Mouse (Mus musculus) liver, embryonic 14.5 days (tissue): ENCODE results near the gene Itih4. TPM values are rescaled to one million over a fixed set of nuclear protein-coding genes. Genes with fewer than 3 reads are reported as not detected.

Experiments
- ATAC-seq: fragments of 200-750 bp; cut with Nextera tagmentation; 2 replicates; pipeline ENCODE4 v1.8.0; 2017; ENCODE audit warnings: moderate number of reproducible peaks, mild to moderate bottlenecking, moderate library complexity; ENCODE audit not compliant: insufficient read depth
- DNase-seq, 3 experiments: peaks; one replicate each; pipeline ENCODE4 v3.0.0-alpha.2; 2012 to 2013; ENCODE audit warnings: low read depth in 3 of 3, low spot score in 3 of 3
- H3K27ac ChIP-seq: fragments of 300-500 bp; sonication (generic); 2 replicates; pipeline ENCODE4 v1.5.1; 2014; ENCODE audit warnings: moderate library complexity, mild to moderate bottlenecking, control low read depth, inconsistent platforms
- H3K27me3 ChIP-seq: fragments of 300-500 bp; sonication (generic); 2 replicates; pipeline ENCODE4 v1.6.1; 2014; ENCODE audit warnings: mild to moderate bottlenecking, low read length, moderate library complexity; ENCODE audit not compliant: control insufficient read depth, insufficient read depth
- H3K36me3 ChIP-seq: fragments of 300-500 bp; sonication (generic); replicated peaks from 2 replicates; pipeline ENCODE4 v1.6.1; 2014; ENCODE audit warnings: low read depth; ENCODE audit not compliant: control insufficient read depth, insufficient read depth
- H3K4me1 ChIP-seq, 2 experiments: fragments of 200-500 bp in 1 of 2; fragments of 300-500 bp in 1 of 2; sonication (generic) in 1 of 2; replicated peaks; 2 replicates each; pipeline ENCODE4 v1.6.1; 2012 to 2014; ENCODE audit warnings: antibody characterized with exemption in 1 of 2, inconsistent platforms in 1 of 2, low read length in 1 of 2; ENCODE audit not compliant: control insufficient read depth in 2 of 2, insufficient read depth in 2 of 2
- H3K4me2 ChIP-seq: fragments of 300-500 bp; sonication (generic); 2 replicates; pipeline ENCODE4 v1.6.1; 2014; ENCODE audit warnings: low read depth, mild to moderate bottlenecking, control low read depth, moderate library complexity
- H3K4me3 ChIP-seq, 2 experiments: fragments of 200-500 bp in 1 of 2; fragments of 300-500 bp in 1 of 2; sonication (generic) in 1 of 2; 2 replicates each; pipeline ENCODE4 v1.5.1; 2012 to 2014; ENCODE audit warnings: low read depth in 2 of 2, low read length in 2 of 2, mild to moderate bottlenecking in 2 of 2, control low read depth in 1 of 2, inconsistent platforms in 1 of 2, moderate library complexity in 1 of 2; ENCODE audit not compliant: insufficient read depth in 1 of 2
- H3K9ac ChIP-seq: fragments of 300-500 bp; sonication (generic); replicated peaks from 2 replicates; pipeline ENCODE4 v1.6.1; 2014; ENCODE audit warnings: mild to moderate bottlenecking, control low read depth, moderate library complexity
- H3K9me3 ChIP-seq: fragments of 300-500 bp; sonication (generic); 2 replicates; pipeline ENCODE4 v1.6.1; 2016; ENCODE audit warnings: low read length, mixed read lengths; ENCODE audit not compliant: control insufficient read depth
- CTCF ChIP-seq: IDR thresholded peaks from 2 replicates; pipeline ENCODE4 v1.5.1; 2016; ENCODE audit warnings: antibody characterized with exemption, low read depth, control low read depth
- EP300 ChIP-seq: IDR thresholded peaks from 2 replicates; pipeline ENCODE4 v1.6.1; 2016; ENCODE audit warnings: antibody characterized with exemption, low read depth
- WGBS: fragments of 180-500 bp; shearing (Covaris S2); extraction: QIAGEN DNeasy Blood & Tissue Kit; methylation state at CpG from one replicate; pipeline ENCODE4 v1.1.7; 2014; ENCODE audit not compliant: insufficient replicate concordance; 5-methylcytosine and 5-hydroxymethylcytosine counted together
- polyA plus RNA-seq, 2 experiments: library from polyadenylated mRNA; depleted of rRNA in 1 of 2; stranded (reverse) in 1 of 2; unstranded in 1 of 2; fragments of >200 nt; fragmentation: Nextera tagmentation in 1 of 2; extraction: Ambion mirVana in 1 of 2; gene quantifications; 2 replicates each; pipeline versions ENCODE4 v1.2.1 to v1.2.3; 2012 to 2014

Gene Itih4
- polyA plus RNA-seq, 2 experiments, result 56.0 to 113 TPM

DNA sequence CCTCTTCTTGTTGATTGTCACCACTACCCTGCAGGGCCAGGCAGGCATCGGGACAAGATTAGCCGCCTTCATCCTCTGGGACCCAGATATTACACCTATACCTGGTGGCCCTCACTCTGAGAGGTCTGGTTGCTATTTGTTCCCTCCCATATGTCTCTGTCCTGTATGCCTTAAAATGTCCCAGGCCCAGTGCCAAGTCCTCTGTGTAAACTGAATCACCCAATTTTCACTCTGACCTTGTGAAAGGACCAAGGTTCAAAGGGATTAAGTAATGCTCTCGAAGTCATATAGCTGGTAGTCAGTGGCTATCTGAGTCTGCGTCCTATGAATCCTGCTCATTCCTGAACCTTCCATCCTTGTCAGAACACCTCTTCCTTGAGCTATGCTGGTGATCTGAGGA, 44.1 kb downstream of the Itih4 start:
- ATAC-seq, result no peak
- H3K9me3 ChIP-seq, result no peaks in the 10 kb centered on the region
- no peak overlapping the region for H3K9ac ChIP-seq
- H3K4me2 ChIP-seq, result no peak overlapping the region
- no peaks in the 10 kb centered on the region for H3K4me1 ChIP-seq
- TF ChIP-seq CTCF, result no peak
- no peak for TF ChIP-seq EP300
- no peak for DNase-seq
- no peaks in the 10 kb centered on the region for H3K27me3 ChIP-seq
- no peak overlapping the region for H3K4me3 ChIP-seq
- no peaks in the 10 kb centered on the region for H3K36me3 ChIP-seq
- H3K27ac ChIP-seq, result no peak overlapping the region
- 65% methylated on average over 4 of the region's 4 CpGs for WGBS

DNA sequence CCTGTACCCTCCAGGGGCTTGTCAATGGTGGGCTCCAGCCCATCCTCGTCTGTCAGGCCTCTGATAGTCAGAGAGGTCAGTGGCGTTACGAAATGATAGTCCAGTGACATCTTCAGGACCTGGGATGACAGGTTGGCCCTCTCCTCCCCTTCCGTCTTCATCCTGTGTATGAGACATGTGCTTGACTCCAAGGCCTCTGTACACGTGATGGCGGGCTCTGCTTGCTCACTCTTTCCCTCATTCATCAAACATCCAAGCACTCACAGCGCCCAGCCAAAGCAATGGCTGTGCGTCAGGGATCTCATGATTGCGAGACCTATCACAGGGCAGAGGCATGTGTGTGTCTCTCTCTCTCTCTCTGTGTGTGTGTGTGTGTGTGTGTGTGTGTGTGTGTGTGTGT, 47.1 kb downstream of the Itih4 start:
- no peak overlapping the region for H3K27ac ChIP-seq
- no peaks in the 10 kb centered on the region for H3K27me3 ChIP-seq
- DNase-seq (no peak), ATAC-seq (no peak)
- no peaks in the 10 kb centered on the region for H3K4me1 ChIP-seq
- H3K4me3 ChIP-seq, result no peak overlapping the region
- 79% methylated on average over 9 of the region's 9 CpGs for WGBS
- H3K9ac ChIP-seq, result no peak overlapping the region
- H3K36me3 ChIP-seq, result no peaks in the 10 kb centered on the region
- no peak overlapping the region for H3K4me2 ChIP-seq
- H3K9me3 ChIP-seq, result no peaks in the 10 kb centered on the region
- TF ChIP-seq CTCF (no peak), EP300 (no peak)

DNA sequence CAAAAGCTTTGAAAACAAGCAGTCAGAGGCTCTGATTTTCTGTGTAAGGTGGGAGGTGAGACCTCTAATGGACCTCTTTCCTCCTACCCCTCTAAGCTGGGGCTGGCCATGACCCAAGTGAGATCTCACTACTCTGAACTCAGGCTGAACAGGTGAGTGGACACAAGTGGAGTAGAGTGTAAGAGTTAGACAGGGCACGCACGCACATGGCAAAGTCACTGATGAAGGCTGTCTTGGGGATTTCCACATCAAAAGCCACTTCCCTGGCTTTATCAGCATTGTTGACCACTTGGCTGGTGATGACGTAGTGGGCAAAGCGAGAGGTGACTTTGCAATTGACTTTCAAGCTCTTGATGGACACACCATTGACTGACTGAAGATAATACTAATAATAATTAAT, 56.0 kb downstream of the Itih4 start:
- DNase-seq, result no peak
- Histone ChIP-seq H3K4me3 (no peak overlapping the region), H3K27me3 (no peaks in the 10 kb centered on the region), H3K9ac (no peak overlapping the region), H3K36me3 (no peaks in the 10 kb centered on the region), H3K9me3 (no peaks in the 10 kb centered on the region), H3K4me2 (peak overlapping the region; percentile 46), H3K4me1 (peaks cover 0 to 10% of the 10 kb centered on the region in 2 experiments; a peak in 2 of 4 replicates), H3K27ac (no peak overlapping the region)
- WGBS, result 50% methylated on average over 4 of the region's 4 CpGs
- TF ChIP-seq EP300 (no peak), CTCF (no peak)
- no peak for ATAC-seq

DNA sequence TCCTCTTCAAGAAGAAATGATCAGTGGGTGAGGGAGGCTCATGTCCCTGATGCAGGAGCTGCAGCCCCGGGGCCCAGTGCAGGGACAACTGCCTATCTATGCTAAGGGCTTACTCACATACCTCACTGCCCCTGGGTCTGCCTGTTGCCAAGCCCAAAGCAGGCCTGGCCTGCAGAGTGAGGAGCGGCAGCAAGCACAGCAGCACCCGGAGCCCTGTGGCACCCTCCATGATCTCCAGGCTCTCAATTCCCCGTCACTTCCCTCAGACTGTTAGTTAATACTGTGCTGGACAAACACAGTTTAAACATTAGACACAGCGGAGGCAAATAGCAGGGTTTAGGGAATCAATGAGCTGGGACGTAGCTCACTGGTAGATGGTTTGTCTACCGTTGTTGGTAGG, 56.8 kb downstream of the Itih4 start, which contains the start of gene Itih1:
Gene Itih1 (minus strand): TSS at position 252 of the 400 bp plus-strand sequence.
- peak; percentile 40 for ATAC-seq
- Histone ChIP-seq H3K27ac (no peak within 1 kb of the TSS), H3K36me3 (no peaks in the 10 kb centered on the region), H3K9ac (no peak within 1 kb of the TSS), H3K4me2 (peak within 1 kb of the TSS; percentile 46), H3K27me3 (no peaks in the 10 kb centered on the region), H3K4me3 (peak within 1 kb of the TSS; percentile 5 to 40), H3K4me1 (peaks cover 0 to 10% of the 10 kb centered on the region in 2 experiments; a peak in 2 of 4 replicates), H3K9me3 (no peaks in the 10 kb centered on the region)
- DNase-seq, result no peak
- WGBS, result 74% methylated on average over 7 of the region's 7 CpGs
- no peak for TF ChIP-seq EP300
- TF ChIP-seq CTCF, result no peak

DNA sequence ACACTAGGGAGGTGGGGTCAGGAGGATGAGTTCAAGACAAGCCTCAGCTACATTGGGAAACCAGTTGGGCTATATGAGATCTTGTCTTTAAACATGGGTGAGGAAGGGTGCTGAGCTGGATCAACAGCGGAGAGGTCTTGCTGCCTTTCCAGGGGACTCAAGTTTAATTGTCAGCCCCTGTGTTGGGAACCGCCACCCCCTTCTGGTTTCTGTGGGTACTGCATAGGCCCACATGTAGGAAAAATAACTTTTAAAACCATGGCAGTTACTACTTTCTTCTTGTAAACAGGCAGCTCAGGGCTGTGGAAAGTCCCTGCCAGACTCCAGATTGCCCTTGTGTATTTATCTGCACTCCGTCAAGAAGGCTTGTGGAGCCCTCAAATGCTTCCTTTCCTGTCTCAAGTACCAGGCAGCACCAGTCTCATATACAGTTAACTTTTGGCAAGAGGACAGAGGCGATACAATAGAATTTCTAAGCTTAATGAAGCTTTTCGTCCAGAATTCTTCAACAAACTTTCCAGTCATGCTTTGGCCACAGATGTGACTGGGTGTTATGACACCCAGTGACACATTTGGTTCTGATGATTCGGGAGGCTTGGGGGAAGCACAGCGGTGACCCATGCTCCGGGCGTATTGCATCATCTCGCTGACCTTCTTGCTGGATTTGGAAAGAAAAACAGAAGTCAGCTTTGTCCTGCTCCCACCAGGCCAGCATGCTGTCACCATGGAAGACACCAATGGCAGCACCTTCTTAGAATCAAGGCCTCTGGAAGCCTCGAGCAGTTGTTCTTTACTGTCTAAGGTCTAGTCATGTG, 57.8 kb downstream of the Itih4 start:
- ATAC-seq (peak; percentile 55; the same call in 1 of the 2 replicates), DNase-seq (no peak)
- Histone ChIP-seq H3K4me1 (peaks cover 0 to 10% of the 10 kb centered on the region in 2 experiments; a peak in 2 of 4 replicates), H3K27ac (peak overlapping the region; percentile 9; the same call in 1 of the 2 replicates), H3K4me3 (no peak overlapping the region), H3K9ac (no peak overlapping the region), H3K27me3 (no peaks in the 10 kb centered on the region), H3K4me2 (no peak overlapping the region), H3K36me3 (no peaks in the 10 kb centered on the region), H3K9me3 (no peaks in the 10 kb centered on the region)
- peak; percentile 74 for TF ChIP-seq CTCF
- no peak for TF ChIP-seq EP300
- 53% methylated on average over 11 of the region's 11 CpGs for WGBS
